Mouse (Mus musculus): ENCODE measurements around the gene Rabggta. TPM values are rescaled to one million over a fixed set of nuclear protein-coding genes. Genes with fewer than 3 reads are reported as not detected.

Rabggta gene
- polyA plus RNA-seq, 1 experiment from 2014 or later, result 36.9 TPM

DNA sequence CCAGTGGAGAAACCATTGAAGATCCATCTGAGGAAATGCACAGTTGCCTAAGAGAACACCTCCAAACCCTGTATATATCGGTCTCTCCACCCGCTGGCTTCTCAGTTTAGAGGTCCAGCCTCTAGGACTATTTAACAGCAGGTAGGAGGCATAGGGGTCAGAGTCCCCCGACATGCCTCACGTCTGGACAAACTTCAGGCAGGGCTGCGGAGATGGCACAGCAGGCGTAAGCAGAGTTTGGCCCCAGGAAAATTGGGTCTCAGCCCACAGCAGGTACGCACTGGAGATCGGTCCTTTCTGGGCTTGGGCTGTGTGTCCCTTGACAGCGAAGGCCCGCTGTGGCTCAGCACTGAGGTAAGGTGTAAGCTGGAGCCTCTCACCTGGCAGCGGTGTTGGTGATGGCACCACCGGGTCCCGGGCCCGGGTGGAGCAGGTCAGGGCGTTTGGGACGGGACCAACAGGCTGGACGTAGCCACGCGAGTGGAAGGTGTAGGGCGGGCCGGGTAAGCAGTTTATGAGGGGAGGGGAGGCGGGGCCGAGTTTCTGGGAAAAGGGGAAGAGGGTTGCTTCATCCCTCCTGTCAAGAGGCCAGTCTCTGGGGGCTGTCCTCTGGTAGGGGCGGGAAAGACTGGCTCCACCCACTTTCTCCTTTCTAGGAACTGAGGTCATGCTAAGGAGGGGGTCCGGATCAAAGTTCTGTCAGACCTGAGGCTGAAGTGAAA lies 8.9 kb downstream of the Rabggta start:
- H3K36me3 ChIP-seq (ENCODE audit: control insufficient read depth, insufficient read depth, low read length), result 0 out of 2 replicates have a peak, but pooled peaks cover under 1% of the 10 kb centered on the region
- peak overlapping the region; percentile 65 for H3K9ac ChIP-seq (ENCODE audit: low read depth, low read length)
- peak; percentile 69 for ATAC-seq
- peak overlapping the region; percentile 40 for H3K4me3 ChIP-seq (ENCODE audit: low read length)
- H3K4me1 ChIP-seq (ENCODE audit: control insufficient read depth, insufficient read depth, low read length), result peaks cover 21% of the 10 kb centered on the region
- 10% methylated on average over 25 of the region's 25 CpGs for WGBS
- no peak overlapping the region for H3K27ac ChIP-seq (ENCODE audit: low read length)
- peak overlapping the region; percentile 77 for H3K4me2 ChIP-seq (ENCODE audit: low read depth, low read length)
- H3K9me3 ChIP-seq (ENCODE audit: control insufficient read depth, low read length), result no peaks in the 10 kb centered on the region
- no peaks in the 10 kb centered on the region for H3K27me3 ChIP-seq (replicated peaks; ENCODE audit: control insufficient read depth, insufficient read depth, low read length)

DNA sequence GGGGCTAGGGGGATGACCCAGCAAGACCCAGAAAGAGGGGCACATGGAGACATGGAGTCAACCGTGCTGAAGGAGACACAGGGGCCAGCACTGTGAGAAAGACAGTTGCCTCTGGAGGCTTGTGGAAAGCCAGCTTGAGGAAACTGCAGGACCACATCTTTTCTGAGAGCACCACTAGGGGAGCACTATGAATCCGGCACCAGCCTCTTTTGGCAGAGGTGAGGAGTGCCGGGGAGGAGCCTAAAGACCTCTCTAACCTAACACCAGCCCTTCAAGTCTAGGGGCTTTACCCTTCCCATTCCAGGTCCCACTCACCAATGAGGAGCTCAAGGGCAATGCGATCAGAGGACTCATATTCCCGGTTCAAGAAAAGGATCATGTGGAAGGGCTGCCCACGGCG lies 10.3 kb downstream of the Rabggta start:
- H3K4me3 ChIP-seq (ENCODE audit: low read length), result no peak overlapping the region
- no peaks in the 10 kb centered on the region for H3K9me3 ChIP-seq (ENCODE audit: control insufficient read depth, low read length)
- WGBS, result 80% methylated on average over 7 of the region's 7 CpGs
- no peak for ATAC-seq
- H3K27ac ChIP-seq (ENCODE audit: low read length), result no peak overlapping the region
- no peaks in the 10 kb centered on the region for H3K36me3 ChIP-seq (ENCODE audit: control insufficient read depth, insufficient read depth, low read length)
- peaks cover 21% of the 10 kb centered on the region for H3K4me1 ChIP-seq (ENCODE audit: control insufficient read depth, insufficient read depth, low read length)
- H3K9ac ChIP-seq (ENCODE audit: low read depth, low read length), result no peak overlapping the region
- no peak overlapping the region for H3K4me2 ChIP-seq (ENCODE audit: low read depth, low read length)
- H3K27me3 ChIP-seq (replicated peaks; ENCODE audit: control insufficient read depth, insufficient read depth, low read length), result no peaks in the 10 kb centered on the region

DNA sequence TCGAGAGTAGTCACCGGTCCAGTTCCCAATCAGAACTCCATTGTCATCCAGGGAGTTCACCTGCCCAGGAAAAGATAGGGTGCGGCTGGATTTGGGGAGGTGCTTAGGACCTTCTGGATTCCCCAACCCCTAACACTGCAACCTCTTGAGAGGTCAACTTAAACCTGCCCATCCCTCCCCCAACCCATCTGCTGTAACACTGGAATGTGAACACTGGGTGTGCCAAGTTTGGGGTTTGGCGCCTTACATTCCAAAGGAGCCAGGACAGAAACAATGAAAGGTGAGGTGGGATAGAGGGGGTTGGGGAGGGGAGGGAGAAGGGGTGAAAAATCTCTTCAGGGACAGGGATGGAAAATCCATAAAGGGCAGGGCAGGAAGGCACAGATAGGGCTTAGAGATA lies 12.6 kb downstream of the Rabggta start:
- ATAC-seq, result no peak
- WGBS, result 88% methylated on average over 4 of the region's 4 CpGs
- Histone ChIP-seq H3K9ac (ENCODE audit: low read depth, low read length) (no peak overlapping the region), H3K4me1 (ENCODE audit: control insufficient read depth, insufficient read depth, low read length) (peaks cover 18% of the 10 kb centered on the region), H3K27ac (ENCODE audit: low read length) (no peak overlapping the region), H3K36me3 (ENCODE audit: control insufficient read depth, insufficient read depth, low read length) (no peaks in the 10 kb centered on the region), H3K9me3 (ENCODE audit: control insufficient read depth, low read length) (no peaks in the 10 kb centered on the region), H3K4me3 (ENCODE audit: low read length) (no peak overlapping the region), H3K4me2 (ENCODE audit: low read depth, low read length) (no peak overlapping the region), H3K27me3 (replicated peaks; ENCODE audit: control insufficient read depth, insufficient read depth, low read length) (no peaks in the 10 kb centered on the region)

DNA sequence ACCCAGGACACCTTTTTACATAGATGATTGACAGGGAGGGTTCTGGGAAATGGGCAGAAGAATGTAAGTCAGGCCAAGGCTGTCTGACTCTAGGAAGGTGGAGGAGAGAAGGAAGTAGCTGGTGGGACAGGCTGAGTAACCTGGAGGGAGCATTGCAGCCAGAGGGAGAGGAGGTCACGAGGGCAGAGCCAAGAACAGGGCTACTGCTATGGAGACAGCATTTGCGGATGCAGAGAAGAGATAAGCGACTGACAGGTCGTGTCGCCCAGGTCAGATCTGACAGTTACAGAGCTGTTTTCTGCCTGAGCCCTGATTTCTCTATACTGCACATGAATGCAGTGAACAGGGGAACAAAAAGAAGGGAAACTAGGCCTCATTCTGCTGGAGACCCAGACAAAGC lies 14.7 kb downstream of the Rabggta start:
- no peak overlapping the region for H3K27ac ChIP-seq (ENCODE audit: low read length)
- 72% methylated on average over 5 of the region's 5 CpGs for WGBS
- H3K4me1 ChIP-seq (ENCODE audit: control insufficient read depth, insufficient read depth, low read length), result peaks cover 3% of the 10 kb centered on the region; the same call in 1 of the 2 replicates
- no peaks in the 10 kb centered on the region for H3K36me3 ChIP-seq (ENCODE audit: control insufficient read depth, insufficient read depth, low read length)
- H3K27me3 ChIP-seq (replicated peaks; ENCODE audit: control insufficient read depth, insufficient read depth, low read length), result no peaks in the 10 kb centered on the region
- H3K9ac ChIP-seq (ENCODE audit: low read depth, low read length), result no peak overlapping the region
- no peaks in the 10 kb centered on the region for H3K9me3 ChIP-seq (ENCODE audit: control insufficient read depth, low read length)
- no peak overlapping the region for H3K4me3 ChIP-seq (ENCODE audit: low read length)
- no peak overlapping the region for H3K4me2 ChIP-seq (ENCODE audit: low read depth, low read length)
- ATAC-seq, result 0 out of 2 replicates have a peak, but pooled peaks have one; percentile 8

DNA sequence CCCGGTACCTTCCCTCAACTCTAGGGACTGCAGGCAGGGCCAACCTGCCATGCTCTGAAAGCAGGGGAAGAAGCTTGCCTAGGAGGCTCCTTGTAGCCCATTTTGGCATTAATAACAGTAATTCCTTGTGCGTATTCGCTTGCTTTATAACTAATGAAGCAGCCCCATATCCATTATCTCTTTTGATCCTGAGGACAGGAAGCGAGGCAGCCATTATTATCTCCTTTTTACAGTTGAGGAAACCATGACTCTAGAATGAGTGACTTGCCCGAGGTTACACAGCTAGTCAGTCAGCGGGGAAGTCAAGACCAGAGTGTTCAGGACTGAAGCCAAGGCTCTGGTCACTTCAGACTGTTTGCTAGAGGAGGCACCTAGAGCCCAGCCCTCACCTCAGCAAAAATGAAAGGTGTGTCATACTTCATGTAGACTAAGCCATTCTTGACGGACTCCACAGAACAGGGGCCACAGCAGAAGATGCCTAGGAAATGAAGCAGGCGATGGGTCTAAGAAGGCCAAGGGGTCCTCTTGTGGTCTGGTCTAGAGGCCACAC lies 15.9 kb downstream of the Rabggta start:
- WGBS, result 82% methylated on average over 8 of the region's 8 CpGs
- no peak for ATAC-seq

DNA sequence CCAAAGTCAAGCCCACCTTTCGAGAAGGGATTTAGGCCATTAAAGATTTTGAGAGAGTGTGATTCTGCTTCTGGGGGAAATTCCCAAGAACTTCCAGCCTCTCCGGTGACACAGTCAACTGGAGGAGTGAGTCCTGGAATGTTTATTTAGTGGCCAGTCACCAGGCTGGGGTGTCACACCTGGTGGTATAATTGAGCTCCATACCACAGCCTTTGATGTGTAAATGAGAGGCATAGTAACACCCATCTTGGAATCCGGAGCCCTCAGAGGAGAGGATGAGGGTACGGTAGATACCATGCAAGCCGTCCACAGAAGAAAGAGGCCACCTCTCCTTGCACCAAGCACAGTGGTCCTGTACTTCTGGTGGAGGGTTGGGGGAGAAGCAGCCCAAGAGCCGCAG lies 19.3 kb downstream of the Rabggta start:
- Histone ChIP-seq H3K9me3 (ENCODE audit: control insufficient read depth, low read length) (no peaks in the 10 kb centered on the region), H3K4me3 (ENCODE audit: low read length) (no peak overlapping the region), H3K4me1 (ENCODE audit: control insufficient read depth, insufficient read depth, low read length) (peaks cover 3% of the 10 kb centered on the region; the same call in 1 of the 2 replicates), H3K27ac (ENCODE audit: low read length) (no peak overlapping the region), H3K9ac (ENCODE audit: low read depth, low read length) (no peak overlapping the region), H3K4me2 (ENCODE audit: low read depth, low read length) (no peak overlapping the region), H3K36me3 (ENCODE audit: control insufficient read depth, insufficient read depth, low read length) (no peaks in the 10 kb centered on the region), H3K27me3 (replicated peaks; ENCODE audit: control insufficient read depth, insufficient read depth, low read length) (no peaks in the 10 kb centered on the region)
- 62% methylated on average over 6 of the region's 6 CpGs for WGBS
- ATAC-seq, result no peak

More for the DNA sequence above, 15.9 kb downstream of the Rabggta start:
- H3K27me3 ChIP-seq (replicated peaks; ENCODE audit: control insufficient read depth, insufficient read depth, low read length), result no peaks in the 10 kb centered on the region
- H3K4me1 ChIP-seq (ENCODE audit: control insufficient read depth, insufficient read depth, low read length), result peaks cover 3% of the 10 kb centered on the region; the same call in 1 of the 2 replicates
- no peak overlapping the region for H3K4me2 ChIP-seq (ENCODE audit: low read depth, low read length)
- H3K9ac ChIP-seq (ENCODE audit: low read depth, low read length), result no peak overlapping the region
- no peaks in the 10 kb centered on the region for H3K9me3 ChIP-seq (ENCODE audit: control insufficient read depth, low read length)
- H3K36me3 ChIP-seq (ENCODE audit: control insufficient read depth, insufficient read depth, low read length), result no peaks in the 10 kb centered on the region
- H3K4me3 ChIP-seq (ENCODE audit: low read length), result no peak overlapping the region
- H3K27ac ChIP-seq (ENCODE audit: low read length), result no peak overlapping the region

DNA sequence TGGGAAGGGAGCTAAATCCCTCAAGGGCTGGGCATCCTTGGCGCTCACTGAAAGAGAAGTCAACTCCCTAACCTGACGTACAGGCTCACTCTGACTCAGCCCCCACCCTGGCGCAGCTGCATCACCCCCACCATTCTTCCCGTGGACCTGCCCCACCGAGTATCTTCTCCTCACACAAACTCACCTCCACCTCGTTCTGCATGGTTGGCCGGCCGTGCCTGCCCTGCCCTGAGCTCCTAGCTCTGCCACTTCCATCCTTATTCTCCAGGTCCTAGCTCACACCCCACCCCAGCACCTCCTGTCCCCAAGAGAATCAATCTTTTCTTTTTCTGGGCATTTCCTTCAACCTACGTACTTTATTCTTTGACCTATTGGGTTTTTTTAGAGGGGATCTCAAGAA lies 20.9 kb downstream of the Rabggta start:
- Histone ChIP-seq H3K9ac (ENCODE audit: low read depth, low read length) (no peak overlapping the region), H3K4me1 (ENCODE audit: control insufficient read depth, insufficient read depth, low read length) (peaks cover 3% of the 10 kb centered on the region; the same call in 1 of the 2 replicates), H3K36me3 (ENCODE audit: control insufficient read depth, insufficient read depth, low read length) (no peaks in the 10 kb centered on the region), H3K4me3 (ENCODE audit: low read length) (no peak overlapping the region), H3K27ac (ENCODE audit: low read length) (no peak overlapping the region), H3K4me2 (ENCODE audit: low read depth, low read length) (no peak overlapping the region), H3K9me3 (ENCODE audit: control insufficient read depth, low read length) (no peaks in the 10 kb centered on the region), H3K27me3 (replicated peaks; ENCODE audit: control insufficient read depth, insufficient read depth, low read length) (no peaks in the 10 kb centered on the region)
- 69% methylated on average over 9 of the region's 9 CpGs for WGBS
- ATAC-seq, result no peak

DNA sequence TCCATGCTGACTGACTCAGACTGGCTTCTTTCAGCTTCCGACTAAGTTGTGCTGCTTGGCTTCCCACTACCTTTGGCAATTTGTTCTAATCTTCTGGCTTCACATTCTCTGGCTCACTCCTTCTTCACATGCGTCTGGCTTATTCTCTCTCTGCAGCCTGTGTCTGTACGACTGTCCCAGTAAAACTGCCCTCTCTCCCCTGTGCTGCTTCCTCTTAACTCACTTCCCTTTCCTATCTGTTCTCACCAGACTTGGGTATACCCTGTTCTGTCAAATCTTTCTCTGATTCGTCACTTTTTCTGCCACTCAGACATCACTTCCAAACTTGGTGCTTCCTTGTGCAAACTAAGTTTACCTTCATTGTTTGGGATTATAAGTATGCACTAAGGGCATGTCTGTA lies 24.8 kb downstream of the Rabggta start:
- Histone ChIP-seq H3K4me3 (ENCODE audit: low read length) (no peak overlapping the region), H3K9ac (ENCODE audit: low read depth, low read length) (no peak overlapping the region)

DNA sequence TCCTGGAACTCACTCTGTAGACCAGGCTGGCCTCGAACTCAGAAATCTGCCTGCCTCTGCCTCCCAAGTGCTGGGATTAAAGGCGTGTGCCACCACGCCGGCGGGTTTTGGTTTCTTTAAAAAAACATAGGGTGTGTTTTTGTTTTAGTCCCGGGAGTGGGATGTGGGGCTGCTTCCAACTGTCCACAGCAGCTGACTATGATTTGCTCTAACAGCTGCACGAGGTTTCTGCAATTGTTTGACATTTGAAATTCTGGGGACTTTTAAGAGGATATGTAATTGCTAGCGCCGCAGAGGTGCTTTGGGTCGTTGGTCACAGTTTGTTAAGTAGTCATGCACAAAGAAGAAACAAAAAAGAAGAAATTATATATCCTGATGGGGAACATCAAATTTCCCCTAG lies 32.6 kb downstream of the Rabggta start:
- no peaks in the 10 kb centered on the region for H3K27me3 ChIP-seq (replicated peaks; ENCODE audit: control insufficient read depth, insufficient read depth, low read length)
- no peak overlapping the region for H3K9ac ChIP-seq (ENCODE audit: low read depth, low read length)
- no peaks in the 10 kb centered on the region for H3K36me3 ChIP-seq (ENCODE audit: control insufficient read depth, insufficient read depth, low read length)
- H3K4me2 ChIP-seq (ENCODE audit: low read depth, low read length), result no peak overlapping the region
- no peaks in the 10 kb centered on the region for H3K9me3 ChIP-seq (ENCODE audit: control insufficient read depth, low read length)
- no peak overlapping the region for H3K4me3 ChIP-seq (ENCODE audit: low read length)
- 69% methylated on average over 10 of the region's 10 CpGs for WGBS
- H3K4me1 ChIP-seq (ENCODE audit: control insufficient read depth, insufficient read depth, low read length), result no peaks in the 10 kb centered on the region
- no peak overlapping the region for H3K27ac ChIP-seq (ENCODE audit: low read length)
- no peak for ATAC-seq

More for the DNA sequence above, 24.8 kb downstream of the Rabggta start:
- H3K9me3 ChIP-seq (ENCODE audit: control insufficient read depth, low read length), result no peaks in the 10 kb centered on the region
- no peak overlapping the region for H3K4me2 ChIP-seq (ENCODE audit: low read depth, low read length)
- H3K27me3 ChIP-seq (replicated peaks; ENCODE audit: control insufficient read depth, insufficient read depth, low read length), result no peaks in the 10 kb centered on the region
- H3K36me3 ChIP-seq (ENCODE audit: control insufficient read depth, insufficient read depth, low read length), result no peaks in the 10 kb centered on the region
- no peaks in the 10 kb centered on the region for H3K4me1 ChIP-seq (ENCODE audit: control insufficient read depth, insufficient read depth, low read length)
- 78% methylated on average over 4 of the region's 4 CpGs for WGBS
- no peak overlapping the region for H3K27ac ChIP-seq (ENCODE audit: low read length)
- no peak for ATAC-seq

Measured in intestine, embryonic 16.5 days (tissue).